Mouse (Mus musculus) left cerebral cortex, postnatal 10 days (tissue): Measurements from ENCODE around the gene Ankrd33b. TPM values are rescaled to one million over a fixed set of nuclear protein-coding genes. Genes with fewer than 3 reads are reported as not detected.

ENCODE experiments used
- DNase-seq, 2 experiments: peaks; one replicate each; pipeline ENCODE4 v3.0.0; 2021 to 2022; ENCODE audit warnings: low spot score in 2 of 2, mixed read lengths in 1 of 2; ENCODE audit errors: extremely low spot score in 1 of 2
- intact Hi-C: fragments of 180-260 bp; cut with DNase I; formaldehyde crosslinking; loops from one replicate; pipeline ENCODE4 v1.15.1; 2025
- total RNA-seq, 2 experiments: library from RNA; stranded (reverse); gene quantifications; 2 replicates each; pipeline ENCODE4 v1.2.3; 2021

Ankrd33b gene
- total RNA-seq, 2 experiments from 2014 or later = 6.4 to 8.7 TPM

DNA sequence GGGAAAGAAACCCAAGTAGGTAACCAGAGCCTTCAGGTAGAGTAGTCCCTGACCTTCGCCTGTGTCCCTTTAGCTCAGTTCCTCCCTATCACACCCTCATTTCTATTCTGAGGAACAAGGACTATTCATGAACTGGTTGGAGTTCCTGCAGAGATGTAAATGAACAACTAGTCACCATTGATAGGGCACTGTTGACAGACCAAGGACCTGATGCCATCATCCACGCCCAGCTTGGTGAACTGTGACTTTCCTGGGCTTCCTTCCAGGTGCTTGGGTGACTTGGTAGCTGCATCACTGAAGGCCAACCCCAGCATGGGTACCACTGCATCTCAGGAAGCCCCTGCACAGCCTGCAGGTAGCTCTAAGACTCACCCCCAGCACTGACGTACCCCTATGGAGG is 85.2 kb downstream of the Ankrd33b start:
- DNase-seq = no peak
- intact Hi-C loops = no loop called here

DNA sequence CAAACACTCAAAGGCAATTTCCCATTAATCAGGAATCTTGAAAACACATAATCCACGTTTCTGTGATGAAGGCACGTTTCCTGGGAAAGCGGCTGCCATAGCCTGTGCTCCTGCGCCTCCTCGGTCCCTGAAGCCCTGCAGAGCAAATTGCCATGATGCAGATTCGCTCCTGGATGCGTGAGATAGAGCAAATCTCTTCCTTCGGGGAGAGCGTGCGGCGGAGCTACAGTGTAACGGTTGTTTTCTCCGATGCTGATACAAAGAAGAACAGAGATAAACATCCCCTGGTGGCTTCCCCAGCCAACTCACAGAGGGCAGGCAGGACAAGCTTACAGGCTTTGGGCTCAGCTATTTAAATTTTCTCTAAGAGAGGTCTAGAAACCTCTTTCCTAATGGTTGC is 85.7 kb downstream of the Ankrd33b start:
- intact Hi-C loops = no loop called here
- DNase-seq = no peak

DNA sequence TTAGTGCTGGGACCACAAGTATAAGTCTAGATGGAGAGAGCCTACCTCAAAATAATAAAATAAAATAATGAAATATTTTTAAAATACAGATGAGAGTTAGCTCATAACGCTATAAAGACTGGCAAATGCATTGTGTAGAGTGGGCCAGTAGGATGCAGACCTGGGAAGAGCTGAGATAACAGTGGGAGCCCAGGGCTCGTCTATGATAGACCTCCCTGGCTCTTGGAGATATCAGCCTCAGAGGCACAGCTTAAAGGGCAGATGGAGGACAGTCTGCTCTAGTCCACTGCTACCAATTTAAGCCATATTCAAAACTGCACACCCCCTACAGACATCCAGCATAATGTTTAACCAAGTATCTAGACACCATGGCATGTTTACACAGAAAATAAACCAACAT is 86.8 kb downstream of the Ankrd33b start:
- DNase-seq = no peak
- intact Hi-C loops = no loop called here

DNA sequence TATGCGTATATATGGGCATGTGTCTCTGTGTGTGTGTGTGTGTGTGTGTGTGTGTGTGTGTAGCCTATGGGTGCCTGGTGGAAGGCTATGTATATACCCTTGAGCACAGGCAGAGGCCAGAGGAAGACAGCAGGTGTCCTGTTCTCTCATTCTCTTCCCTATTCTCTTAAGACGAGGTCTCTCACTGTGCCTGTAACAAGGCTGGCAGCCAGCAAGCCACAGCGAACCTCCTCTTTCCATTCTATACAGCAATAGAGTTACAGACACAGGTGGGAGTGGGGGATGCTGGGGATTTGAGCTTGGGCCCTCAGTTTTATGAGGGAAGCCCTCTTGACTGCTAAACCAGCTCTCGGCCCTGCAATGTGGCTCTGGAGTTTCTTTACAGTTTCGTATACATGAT is 87.5 kb downstream of the Ankrd33b start:
- no peak for DNase-seq
- intact Hi-C loops = no loop called here

DNA sequence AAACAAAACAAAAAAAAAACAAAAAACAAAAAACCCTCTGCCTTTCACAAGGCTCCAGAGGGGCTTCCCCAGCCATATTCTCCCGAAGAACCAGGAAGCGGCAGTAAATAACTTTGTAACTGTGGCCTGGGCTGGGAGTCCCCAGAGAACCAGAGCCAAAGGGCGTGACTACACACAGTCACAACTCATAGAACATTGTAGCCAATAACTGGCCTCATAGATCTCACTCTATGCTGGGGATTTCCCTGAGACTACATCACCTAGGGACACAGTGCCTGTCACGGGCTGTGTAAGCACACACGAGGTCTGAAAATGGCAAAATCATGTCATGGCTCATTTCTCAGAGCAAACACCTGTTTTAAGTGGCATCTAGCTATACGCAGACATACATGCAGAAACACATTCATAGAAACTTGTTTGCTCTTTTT is 87.9 kb downstream of the Ankrd33b start:
- intact Hi-C loops = no loop called here
- no peak for DNase-seq

DNA sequence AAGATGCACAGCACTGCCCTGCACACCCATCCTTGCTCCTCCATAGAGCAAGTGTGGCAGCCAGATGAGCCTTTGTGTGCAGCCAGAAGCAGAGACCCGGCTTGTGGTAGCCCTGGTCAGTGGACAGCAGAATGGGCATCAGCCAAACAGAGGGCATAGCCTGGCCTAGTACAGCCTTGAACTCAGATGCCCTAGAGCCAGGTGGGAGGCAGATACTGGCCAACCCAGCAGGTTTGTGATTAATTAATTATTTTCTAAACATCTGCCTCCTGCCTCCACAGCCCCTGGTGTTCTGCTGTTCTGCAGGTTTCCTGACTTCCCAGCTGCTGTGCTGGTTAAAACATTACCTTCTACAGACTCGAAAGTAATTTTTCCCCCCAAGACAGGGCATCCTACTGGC is 88.4 kb downstream of the Ankrd33b start:
- intact Hi-C loops = no loop called here
- DNase-seq = no peak

DNA sequence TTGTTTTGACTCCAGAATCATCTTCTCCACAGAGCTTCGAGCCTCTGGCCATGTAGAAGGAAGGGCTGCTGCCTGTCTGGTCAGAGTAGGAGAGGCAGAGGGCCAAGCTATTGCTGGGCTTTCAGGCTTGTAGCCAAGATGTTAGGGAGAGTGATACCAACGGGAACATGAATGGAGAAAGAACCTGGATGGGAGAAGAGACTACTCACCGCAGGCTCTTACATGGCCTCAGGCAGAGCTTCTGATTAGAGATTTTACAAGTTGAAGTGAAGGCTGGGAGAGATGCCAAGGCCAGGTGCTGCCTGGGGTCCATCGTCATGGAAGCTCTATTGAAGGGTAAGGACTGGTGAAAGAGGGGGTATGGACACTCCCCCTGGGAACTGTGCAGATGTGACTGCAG is 89.4 kb downstream of the Ankrd33b start:
- DNase-seq = no peak
- intact Hi-C loops = no loop called here

DNA sequence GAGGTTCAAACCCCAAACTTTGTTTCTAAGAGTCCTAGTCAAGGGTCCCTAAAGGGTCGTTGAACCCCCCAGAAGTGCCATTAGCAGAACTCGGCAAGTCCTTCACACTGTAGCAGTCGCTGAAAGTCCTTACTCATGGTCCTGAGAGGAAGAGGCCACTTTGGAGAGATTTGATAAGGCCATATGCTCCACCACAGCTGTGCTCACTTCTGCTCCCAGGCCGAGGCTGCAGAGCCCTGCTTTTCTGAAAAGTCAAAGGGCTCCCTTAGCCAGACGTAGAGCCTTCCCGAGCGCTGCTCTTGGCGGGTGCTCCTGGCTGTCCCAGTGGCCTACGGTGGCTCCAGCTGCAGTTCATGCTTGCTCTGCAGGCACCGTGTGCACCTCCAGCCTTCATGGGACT is 94.0 kb downstream of the Ankrd33b start:
- intact Hi-C loops = no loop called here
- no peak for DNase-seq

DNA sequence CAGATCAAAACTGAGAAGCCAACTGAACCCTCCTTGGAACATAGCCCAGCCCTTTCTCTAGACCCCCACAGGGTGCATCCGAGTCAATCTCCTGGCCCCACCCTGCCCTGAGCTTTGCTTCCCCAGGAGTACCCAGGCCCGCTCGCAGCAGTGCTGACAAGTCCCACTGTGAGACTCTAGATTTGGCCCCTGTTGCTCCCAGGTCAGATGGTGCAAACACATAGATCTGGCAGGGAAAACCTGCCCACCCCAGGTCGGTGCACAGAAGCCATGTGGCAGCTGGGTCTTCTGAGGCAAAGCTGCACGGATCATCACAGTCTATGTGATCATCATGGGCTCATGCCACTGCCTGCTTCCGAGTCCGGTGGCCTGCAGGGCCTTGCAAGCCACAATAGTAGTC is 94.8 kb downstream of the Ankrd33b start:
- DNase-seq = no peak
- intact Hi-C loops = no loop called here

DNA sequence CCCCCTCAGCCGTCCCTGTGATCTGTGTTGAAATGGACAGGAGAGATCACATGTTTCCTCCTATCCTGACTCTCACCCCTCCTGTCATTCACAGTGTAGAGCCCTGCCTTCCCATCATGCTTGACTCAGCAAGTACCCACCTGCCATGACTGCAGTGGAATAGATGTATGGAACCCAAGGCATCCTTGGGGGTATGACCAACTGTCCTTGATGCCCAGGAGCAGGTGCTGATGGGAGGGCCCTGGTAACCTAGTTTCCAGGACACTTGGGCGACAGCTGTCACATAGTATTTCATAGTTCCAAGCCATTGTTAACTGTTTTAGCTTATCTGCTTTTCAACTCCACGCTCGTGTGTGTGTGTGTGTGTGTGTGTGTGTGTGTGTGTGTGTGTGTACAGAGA is 98.0 kb downstream of the Ankrd33b start:
- intact Hi-C loops = loop anchor here (10.0 kb wide), 1 partner anchor 1095 kb away; the partner anchor contains the start of gene Ctnnd2
- DNase-seq = no peak

DNA sequence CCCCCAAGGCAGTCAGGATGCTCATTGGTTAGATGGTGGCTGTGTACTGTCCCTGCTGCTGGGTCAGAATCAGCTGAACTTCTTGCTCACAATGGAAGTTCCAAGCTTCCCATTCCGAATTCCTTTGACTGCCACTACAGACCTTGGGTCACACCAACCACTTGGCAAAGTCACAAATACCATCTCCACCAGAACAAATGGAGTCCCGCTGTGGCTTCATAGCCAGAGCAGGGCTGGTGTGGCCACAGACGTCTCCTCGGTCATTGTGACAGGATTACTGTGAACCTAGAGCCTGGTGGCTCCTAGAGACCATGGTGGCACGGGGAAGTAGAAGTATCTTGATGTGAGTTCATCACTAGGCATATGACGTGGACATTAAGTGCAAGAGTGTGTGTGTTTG is 99.4 kb downstream of the Ankrd33b start:
- DNase-seq = no peak
- intact Hi-C loops = loop anchor here (10.0 kb wide), 1 partner anchor 1093 kb away; the partner anchor contains the start of gene Ctnnd2

DNA sequence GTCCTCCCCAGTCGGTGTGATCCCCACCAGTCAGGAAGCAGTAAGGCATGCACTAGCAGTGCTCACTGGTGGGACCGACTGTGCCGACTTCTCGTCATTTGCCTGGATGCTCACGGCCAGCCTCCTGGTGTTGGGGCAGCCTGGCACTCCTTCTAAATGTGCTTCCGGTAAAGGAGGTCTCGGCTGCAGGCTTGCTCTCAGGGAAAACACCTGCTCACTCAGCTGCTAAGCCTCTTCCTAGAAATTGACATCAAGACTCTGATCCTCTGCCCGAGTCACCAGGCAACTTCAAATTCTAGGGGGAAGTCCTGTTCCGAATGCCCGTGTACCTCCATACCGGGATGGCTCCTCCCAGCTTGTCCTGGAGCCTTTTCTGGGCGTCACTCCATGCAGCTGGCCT is 101.7 kb downstream of the Ankrd33b start:
- intact Hi-C loops = loop anchor here (10.0 kb wide), 1 partner anchor 1091 kb away; the partner anchor contains the start of gene Ctnnd2
- DNase-seq = no peak

DNA sequence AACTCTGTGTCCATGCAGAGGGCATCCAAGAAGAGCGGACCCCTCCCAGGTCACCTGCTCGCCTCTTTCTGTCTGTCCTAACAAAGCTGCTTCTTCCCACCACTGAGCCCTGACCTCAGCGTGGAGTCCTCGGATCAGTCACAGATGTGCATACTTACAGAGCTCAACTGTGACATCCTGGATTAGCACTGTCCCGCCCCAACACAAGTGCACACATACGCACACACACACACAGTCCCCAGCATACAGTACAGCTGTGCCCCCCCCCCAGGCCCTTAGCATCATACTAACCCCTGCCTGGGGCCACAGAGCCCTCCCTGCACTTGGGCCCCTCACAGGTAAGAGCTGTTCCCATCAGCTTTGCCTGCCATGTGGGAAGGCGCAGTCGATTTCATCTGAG is 102.1 kb downstream of the Ankrd33b start:
- intact Hi-C loops = loop anchor here (10.0 kb wide), 1 partner anchor 1091 kb away; the partner anchor contains the start of gene Ctnnd2
- DNase-seq = no peak

DNA sequence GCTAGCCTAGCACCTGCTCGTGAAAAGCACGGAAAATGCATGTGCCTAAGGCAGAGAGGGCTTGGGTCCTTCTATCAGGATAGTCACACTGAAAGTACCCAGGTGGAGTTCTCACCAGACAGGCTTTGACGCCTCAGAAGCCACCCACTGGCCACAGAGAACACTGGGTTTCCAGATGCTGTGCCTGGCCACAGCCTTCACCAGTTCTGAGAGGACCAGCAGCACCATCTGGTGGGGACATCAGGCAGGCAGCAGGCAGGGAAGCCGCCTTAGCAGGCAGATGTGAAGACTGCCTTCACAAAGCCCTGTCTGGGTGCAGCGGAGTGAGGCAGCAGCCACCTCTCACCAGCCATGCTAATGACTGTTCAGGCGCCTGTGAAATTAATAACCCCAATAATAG is 102.7 kb downstream of the Ankrd33b start:
- DNase-seq = peak; percentile 78 to 86
- intact Hi-C loops = loop anchor here (10.0 kb wide), 1 partner anchor 1090 kb away; the partner anchor contains the start of gene Ctnnd2

DNA sequence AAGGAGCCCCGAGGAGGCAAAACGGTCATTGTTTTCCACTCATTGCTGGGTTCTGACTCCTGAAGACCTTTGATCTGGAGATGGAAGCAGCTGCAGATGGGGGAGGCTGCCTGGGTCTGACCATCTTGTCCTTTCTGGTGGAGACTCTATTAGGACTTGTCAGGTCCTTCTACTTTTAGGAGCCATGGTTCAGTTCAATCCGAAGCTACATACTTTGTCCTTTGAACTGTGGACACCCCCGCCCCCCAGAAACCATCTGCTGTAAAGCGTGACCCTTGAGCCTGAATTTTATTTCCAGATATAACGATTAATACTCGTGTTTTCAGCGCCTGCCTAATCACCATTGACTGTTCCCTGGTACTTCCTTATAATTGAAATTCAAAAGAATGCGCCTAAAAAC is 105.2 kb downstream of the Ankrd33b start:
- intact Hi-C loops = loop anchor here (10.0 kb wide), 1 partner anchor 1088 kb away; the partner anchor contains the start of gene Ctnnd2

DNA sequence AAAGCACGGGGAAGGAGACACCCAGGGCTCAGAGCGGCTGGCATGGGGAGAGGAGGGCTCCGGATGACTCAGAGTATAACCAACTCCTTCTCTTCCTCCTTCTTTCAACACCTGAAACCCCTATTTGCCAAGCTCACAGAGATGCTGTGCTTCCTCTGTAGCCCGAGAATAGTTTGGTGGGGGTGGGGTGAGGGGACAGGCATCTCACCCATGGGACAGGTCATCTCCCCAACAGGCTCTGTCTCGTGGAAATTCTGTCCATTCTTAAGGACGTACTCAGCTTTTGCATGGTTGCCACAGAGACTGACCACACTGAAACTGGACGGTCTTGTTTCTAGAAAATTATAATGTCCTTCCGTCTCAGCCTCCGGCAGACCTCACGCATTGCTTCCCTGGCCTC is 106.4 kb downstream of the Ankrd33b start:
- no peak for DNase-seq
- intact Hi-C loops = loop anchor here (10.0 kb wide), 1 partner anchor 1086 kb away; the partner anchor contains the start of gene Ctnnd2

More for the DNA sequence above, 105.2 kb downstream of the Ankrd33b start:
- no peak for DNase-seq

DNA sequence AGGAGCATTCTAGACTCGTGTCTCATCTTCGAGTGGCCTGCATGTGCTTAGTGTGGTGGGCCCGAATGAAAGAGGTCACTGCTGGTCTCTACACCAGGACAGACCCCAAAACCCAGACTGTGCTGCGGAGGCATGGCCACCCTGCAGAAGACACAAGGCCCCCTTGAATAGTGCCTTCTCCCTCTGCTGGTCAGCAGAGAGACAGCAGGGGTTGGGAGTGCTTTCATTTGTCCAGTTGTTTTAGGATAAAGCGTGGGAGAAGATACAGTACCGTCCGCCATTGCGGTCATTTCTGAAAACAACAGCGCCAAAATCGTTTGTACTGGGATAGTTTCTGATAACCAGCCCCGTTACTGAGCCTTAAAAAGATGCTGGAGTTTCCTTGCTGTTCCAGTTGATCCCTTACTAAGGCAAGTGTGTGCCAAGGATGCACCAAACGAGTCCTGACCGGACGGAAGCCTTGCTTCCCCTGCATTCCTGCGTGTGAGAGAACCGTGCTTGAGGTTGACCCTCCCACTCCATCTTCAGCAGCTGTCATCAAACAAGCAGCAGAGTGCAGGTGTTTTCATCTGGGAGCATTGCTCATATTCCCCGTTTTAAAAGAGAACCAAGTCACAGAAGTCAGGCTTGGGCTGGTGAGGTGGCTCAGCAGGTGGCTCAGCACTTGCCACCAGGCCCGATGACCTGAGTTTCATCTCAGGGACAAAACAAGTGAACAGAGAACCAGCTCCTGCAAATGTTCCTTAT is 108.7 kb downstream of the Ankrd33b start:
- intact Hi-C loops = loop anchor here (10.0 kb wide), 1 partner anchor 334 kb away; no protein-coding TSS in a partner anchor
- no peak for DNase-seq

DNA sequence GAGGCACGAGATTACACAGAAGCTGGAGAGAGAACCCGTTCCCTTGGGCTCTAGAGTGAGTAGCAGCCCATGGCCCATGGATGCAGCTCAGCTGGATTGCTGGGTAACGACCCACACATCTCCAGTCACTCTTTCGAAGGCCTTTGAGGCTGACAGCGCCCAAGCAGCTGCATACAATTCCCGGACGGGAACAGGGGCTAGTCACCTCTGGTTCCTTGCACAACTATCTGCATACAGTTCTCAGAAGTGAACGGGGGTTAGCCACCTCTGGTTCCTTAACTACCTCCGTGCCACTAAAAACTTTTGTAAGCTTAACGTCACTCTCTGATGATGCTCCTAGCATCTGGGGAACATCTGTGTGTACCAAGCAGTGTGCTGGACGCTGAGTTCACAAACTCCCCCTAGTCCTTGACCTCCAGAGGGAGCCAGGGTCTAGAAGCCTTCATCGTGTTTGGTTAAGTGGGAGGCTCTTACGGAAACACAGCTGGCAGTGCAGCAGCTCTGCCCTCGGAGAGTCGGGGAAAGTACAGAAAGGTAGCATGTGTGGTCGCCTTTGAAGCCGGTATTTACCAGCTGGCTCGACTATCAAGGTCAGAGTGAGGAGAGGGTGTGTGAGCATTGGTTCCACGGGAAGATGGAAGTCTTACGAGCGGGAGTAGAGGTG is 109.4 kb downstream of the Ankrd33b start:
- DNase-seq = no peak
- intact Hi-C loops = loop anchor here (10.0 kb wide), 1 partner anchor 333 kb away; no protein-coding TSS in a partner anchor

DNA sequence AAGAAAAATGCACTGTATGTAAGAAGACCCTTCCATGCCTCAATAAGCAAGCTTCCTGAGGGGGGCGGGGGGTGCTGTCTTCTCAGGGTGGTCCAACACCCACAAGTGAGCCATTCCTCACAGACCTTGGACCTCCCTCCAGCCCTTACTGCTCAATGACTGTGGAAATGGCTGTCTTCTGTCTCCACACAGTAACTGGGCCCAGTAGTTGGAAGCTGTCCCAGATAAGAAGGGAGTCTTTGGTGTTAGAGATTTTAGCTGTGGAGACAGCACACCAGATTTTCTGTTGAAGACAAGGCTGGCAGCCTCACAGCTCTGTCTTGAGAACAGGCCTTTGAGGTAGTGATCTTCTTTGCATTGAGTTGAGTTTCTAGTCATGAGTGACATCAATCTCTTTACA is 110.2 kb downstream of the Ankrd33b start:
- DNase-seq = peak in 1 of 2 experiments; percentile 15
- intact Hi-C loops = loop anchor here (10.0 kb wide), 1 partner anchor 333 kb away; no protein-coding TSS in a partner anchor

DNA sequence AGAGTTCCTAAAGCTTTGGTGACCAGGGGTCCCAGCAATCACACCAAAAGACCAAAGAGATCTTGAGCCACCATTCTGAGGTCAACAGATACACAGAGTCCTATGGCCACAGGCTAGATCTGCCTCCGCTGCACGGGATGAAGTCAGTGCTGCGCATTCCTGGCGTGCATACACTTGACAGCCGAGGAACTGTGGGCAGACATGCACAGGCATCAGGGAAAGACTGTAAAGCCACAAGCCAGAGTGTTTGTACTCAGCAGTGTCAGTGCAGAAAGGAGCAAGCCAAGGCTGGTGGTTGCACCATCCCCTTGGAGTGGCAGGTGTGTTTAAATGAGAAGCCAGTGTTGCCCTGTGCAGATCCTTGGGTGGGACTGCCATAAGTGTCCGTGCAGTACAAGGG is 111.8 kb downstream of the Ankrd33b start:
- DNase-seq = no peak
- intact Hi-C loops = loop anchor here (10.0 kb wide), 1 partner anchor 331 kb away; no protein-coding TSS in a partner anchor
